Mouse (Mus musculus): ENCODE results near the gene Ccdc88a. TPM values are rescaled to one million over a fixed set of nuclear protein-coding genes. Genes with fewer than 3 reads are reported as not detected.
"Not testable (repeated sequence)": the region's sequence is repeated elsewhere in the genome, so short reads cannot be mapped to it uniquely, and the experiment has no call there.

The Ccdc88a gene
- polyA plus RNA-seq, 1 experiment from 2014 or later = 10.7 TPM

GRCm38 (mm10) chr11:29509421-29509820 is 136.0 kb downstream of the Ccdc88a start:
- Histone ChIP-seq H3K27me3 (replicated peaks; ENCODE audit: control insufficient read depth, insufficient read depth, low read length) (no peaks in the 10 kb centered on the region), H3K9me3 (ENCODE audit: control insufficient read depth, low read length) (no peaks in the 10 kb centered on the region), H3K9ac (ENCODE audit: low read depth, low read length) (no peak overlapping the region), H3K27ac (ENCODE audit: low read length) (no peak overlapping the region), H3K4me2 (ENCODE audit: low read depth, low read length) (no peak overlapping the region), H3K4me1 (ENCODE audit: control insufficient read depth, insufficient read depth, low read length) (peaks cover 4% of the 10 kb centered on the region; the same call in 1 of the 2 replicates), H3K36me3 (ENCODE audit: control insufficient read depth, insufficient read depth, low read length) (no peaks in the 10 kb centered on the region), H3K4me3 (ENCODE audit: low read length) (no peak overlapping the region)
- 96% methylated on average over 1 of the region's 1 CpGs for WGBS
- no peak for ATAC-seq

- 92% methylated on average over 4 of the region's 4 CpGs for WGBS
- no peak overlapping the region for H3K9ac ChIP-seq (ENCODE audit: low read depth, low read length)
- H3K4me3 ChIP-seq (ENCODE audit: low read length) = no peak overlapping the region
- H3K27ac ChIP-seq (ENCODE audit: low read length) = no peak overlapping the region
- H3K9me3 ChIP-seq (ENCODE audit: control insufficient read depth, low read length) = no peaks in the 10 kb centered on the region
- H3K4me2 ChIP-seq (ENCODE audit: low read depth, low read length) = no peak overlapping the region
- ATAC-seq = no peak
- H3K27me3 ChIP-seq (replicated peaks; ENCODE audit: control insufficient read depth, insufficient read depth, low read length) = no peaks in the 10 kb centered on the region
- peaks cover 4% of the 10 kb centered on the region; the same call in 1 of the 2 replicates for H3K4me1 ChIP-seq (ENCODE audit: control insufficient read depth, insufficient read depth, low read length)
- no peaks in the 10 kb centered on the region for H3K36me3 ChIP-seq (ENCODE audit: control insufficient read depth, insufficient read depth, low read length)
Measured at GRCm38 (mm10) chr11:29512818-29513535, 139.5 kb downstream of the Ccdc88a start.

- ATAC-seq = peak; percentile 4; the same call in 1 of the 2 replicates
- H3K36me3 ChIP-seq (ENCODE audit: control insufficient read depth, insufficient read depth, low read length) = no peaks in the 10 kb centered on the region
- peak overlapping the region; percentile 74 for H3K4me3 ChIP-seq (ENCODE audit: low read length)
- H3K27ac ChIP-seq (ENCODE audit: low read length) = peak overlapping the region; percentile 78
- peak overlapping the region; percentile 62 for H3K4me2 ChIP-seq (ENCODE audit: low read depth, low read length)
- H3K4me1 ChIP-seq (ENCODE audit: control insufficient read depth, insufficient read depth, low read length) = peaks cover 4% of the 10 kb centered on the region; the same call in 1 of the 2 replicates
- H3K27me3 ChIP-seq (replicated peaks; ENCODE audit: control insufficient read depth, insufficient read depth, low read length) = no peaks in the 10 kb centered on the region
- H3K9ac ChIP-seq (ENCODE audit: low read depth, low read length) = peak overlapping the region; percentile 75
- WGBS = 18% methylated on average over 10 of the region's 10 CpGs
- no peaks in the 10 kb centered on the region for H3K9me3 ChIP-seq (ENCODE audit: control insufficient read depth, low read length)
Measured at GRCm38 (mm10) chr11:29514325-29514681, 140.8 kb downstream of the Ccdc88a start.

- H3K27me3 ChIP-seq (replicated peaks; ENCODE audit: control insufficient read depth, insufficient read depth, low read length) = no peaks in the 10 kb centered on the region
- 2% methylated on average over 40 of the region's 40 CpGs for WGBS
- peak within 1 kb of the TSS; percentile 78 for H3K27ac ChIP-seq (ENCODE audit: low read length)
- peak within 1 kb of the TSS; percentile 62 for H3K4me2 ChIP-seq (ENCODE audit: low read depth, low read length)
- peak; percentile 100 for ATAC-seq
- no peaks in the 10 kb centered on the region for H3K36me3 ChIP-seq (ENCODE audit: control insufficient read depth, insufficient read depth, low read length)
- H3K4me1 ChIP-seq (ENCODE audit: control insufficient read depth, insufficient read depth, low read length) = peaks cover 4% of the 10 kb centered on the region; the same call in 1 of the 2 replicates
- peak within 1 kb of the TSS; percentile 74 for H3K4me3 ChIP-seq (ENCODE audit: low read length)
- peak within 1 kb of the TSS; percentile 75 for H3K9ac ChIP-seq (ENCODE audit: low read depth, low read length)
- H3K9me3 ChIP-seq (ENCODE audit: control insufficient read depth, low read length) = no peaks in the 10 kb centered on the region
Measured at GRCm38 (mm10) chr11:29514682-29515412, 141.4 kb downstream of the Ccdc88a start, which contains the start of gene Prorsd1. Gene Prorsd1 (minus strand): TSS chr11:29515033.

- Histone ChIP-seq H3K27me3 (replicated peaks; ENCODE audit: control insufficient read depth, insufficient read depth, low read length) (no peaks in the 10 kb centered on the region), H3K4me2 (ENCODE audit: low read depth, low read length) (peak within 1 kb of the TSS; percentile 65), H3K9ac (ENCODE audit: low read depth, low read length) (peak within 1 kb of the TSS; percentile 82), H3K4me3 (ENCODE audit: low read length) (peak within 1 kb of the TSS; percentile 79), H3K4me1 (ENCODE audit: control insufficient read depth, insufficient read depth, low read length) (peaks cover 6% of the 10 kb centered on the region), H3K36me3 (ENCODE audit: control insufficient read depth, insufficient read depth, low read length) (no peaks in the 10 kb centered on the region), H3K9me3 (ENCODE audit: control insufficient read depth, low read length) (no peaks in the 10 kb centered on the region), H3K27ac (ENCODE audit: low read length) (peak within 1 kb of the TSS; percentile 85)
- WGBS = 2% methylated on average over 47 of the region's 47 CpGs
- ATAC-seq = peak; percentile 99
Measured at GRCm38 (mm10) chr11:29525988-29526794, 152.7 kb downstream of the Ccdc88a start, which contains the start of gene Mtif2. Gene Mtif2 (plus strand): TSS chr11:29526408.

- no peak overlapping the region for H3K27ac ChIP-seq (ENCODE audit: low read length)
- WGBS = 97% methylated on average over 1 of the region's 1 CpGs
- no peak overlapping the region for H3K4me3 ChIP-seq (ENCODE audit: low read length)
- no peak overlapping the region for H3K9ac ChIP-seq (ENCODE audit: low read depth, low read length)
- no peaks in the 10 kb centered on the region for H3K9me3 ChIP-seq (ENCODE audit: control insufficient read depth, low read length)
- no peak for ATAC-seq
- no peaks in the 10 kb centered on the region for H3K4me1 ChIP-seq (ENCODE audit: control insufficient read depth, insufficient read depth, low read length)
- H3K27me3 ChIP-seq (replicated peaks; ENCODE audit: control insufficient read depth, insufficient read depth, low read length) = no peaks in the 10 kb centered on the region
- H3K36me3 ChIP-seq (ENCODE audit: control insufficient read depth, insufficient read depth, low read length) = no peaks in the 10 kb centered on the region; the same call in none of the 2 replicates
- H3K4me2 ChIP-seq (ENCODE audit: low read depth, low read length) = no peak overlapping the region
Measured at GRCm38 (mm10) chr11:29538201-29538600, 164.7 kb downstream of the Ccdc88a start.

- ATAC-seq = no peak
- Histone ChIP-seq H3K9me3 (ENCODE audit: control insufficient read depth, low read length) (no peaks in the 10 kb centered on the region), H3K27me3 (replicated peaks; ENCODE audit: control insufficient read depth, insufficient read depth, low read length) (no peaks in the 10 kb centered on the region), H3K4me1 (ENCODE audit: control insufficient read depth, insufficient read depth, low read length) (peaks cover 5% of the 10 kb centered on the region; the same call in 1 of the 2 replicates), H3K27ac (ENCODE audit: low read length) (no peak overlapping the region), H3K4me3 (ENCODE audit: low read length) (no peak overlapping the region), H3K4me2 (ENCODE audit: low read depth, low read length) (no peak overlapping the region), H3K36me3 (ENCODE audit: control insufficient read depth, insufficient read depth, low read length) (0 out of 2 replicates have a peak, but pooled peaks cover 5% of the 10 kb centered on the region), H3K9ac (ENCODE audit: low read depth, low read length) (no peak overlapping the region)
- WGBS = 84% methylated on average over 3 of the region's 3 CpGs
Measured at GRCm38 (mm10) chr11:29544225-29544945, 170.9 kb downstream of the Ccdc88a start.

GRCm38 (mm10) chr11:29545150-29545752 is 171.8 kb downstream of the Ccdc88a start:
- not testable (repeated sequence) for H3K36me3 ChIP-seq (ENCODE audit: control insufficient read depth, insufficient read depth, low read length); H3K4me2 ChIP-seq (ENCODE audit: low read depth, low read length); ATAC-seq; H3K9me3 ChIP-seq (ENCODE audit: control insufficient read depth, low read length); H3K27me3 ChIP-seq (replicated peaks; ENCODE audit: control insufficient read depth, insufficient read depth, low read length); H3K4me3 ChIP-seq (ENCODE audit: low read length); H3K27ac ChIP-seq (ENCODE audit: low read length); H3K9ac ChIP-seq (ENCODE audit: low read depth, low read length); H3K4me1 ChIP-seq (ENCODE audit: control insufficient read depth, insufficient read depth, low read length)
- 83% methylated on average over 4 of the region's 4 CpGs for WGBS
